Mouse (Mus musculus): ENCODE results near the gene Cfap61. TPM values are rescaled to one million over a fixed set of nuclear protein-coding genes. Genes with fewer than 3 reads are reported as not detected.

The Cfap61 gene
- polyA plus RNA-seq, 1 experiment, result 2.2 TPM

DNA sequence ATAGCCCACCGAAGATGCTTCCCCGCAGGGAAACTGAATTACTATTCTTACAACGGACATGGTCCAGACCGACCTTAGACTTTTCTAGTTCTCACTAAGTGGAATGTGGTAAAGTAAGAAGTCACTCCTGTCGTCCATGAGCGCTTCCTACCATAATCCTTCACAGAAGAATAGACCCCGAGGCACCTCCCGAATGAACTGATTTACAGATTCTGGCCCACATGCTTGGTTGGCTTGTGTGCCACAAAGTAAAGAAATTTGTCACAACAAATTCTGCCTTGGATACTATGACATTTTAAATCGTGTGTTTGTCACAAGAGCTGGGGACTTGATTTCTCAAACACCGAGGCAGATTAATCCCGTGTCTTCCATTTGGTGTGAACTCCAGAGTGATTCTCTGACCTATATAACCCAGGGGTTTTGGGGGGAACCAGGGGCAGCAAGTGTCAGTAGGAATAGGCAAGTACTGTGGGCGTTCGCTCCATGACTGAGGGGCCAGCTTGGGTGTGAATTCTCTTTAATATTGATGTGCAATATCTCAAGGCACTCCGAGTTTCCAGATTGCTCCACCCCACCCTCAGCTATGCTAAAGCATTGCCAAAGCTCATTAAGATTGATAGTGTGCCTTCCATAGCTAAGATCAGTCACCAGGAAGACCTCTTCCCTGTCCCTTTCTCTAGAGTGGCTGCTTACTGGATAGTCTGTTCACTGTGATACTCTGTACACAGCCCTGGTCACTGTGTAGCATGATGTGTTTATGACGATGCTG is 214.8 kb downstream of the Cfap61 start:
- Histone ChIP-seq H3K4me1 (ENCODE audit: control insufficient read depth, insufficient read depth, low read length) (no peaks in the 10 kb centered on the region), H3K27ac (ENCODE audit: insufficient read depth, low read length) (no peak overlapping the region), H3K4me3 (ENCODE audit: insufficient read depth, low read length) (no peak overlapping the region)
- TF ChIP-seq CTCF (IDR thresholded peaks at IDR 0.05; ENCODE audit: extremely low read depth, insufficient read depth, low read length), result no peak
- TF ChIP-seq POLR2A (IDR thresholded peaks at IDR 0.05; ENCODE audit: extremely low read depth, insufficient read depth, low read length), result no peak

DNA sequence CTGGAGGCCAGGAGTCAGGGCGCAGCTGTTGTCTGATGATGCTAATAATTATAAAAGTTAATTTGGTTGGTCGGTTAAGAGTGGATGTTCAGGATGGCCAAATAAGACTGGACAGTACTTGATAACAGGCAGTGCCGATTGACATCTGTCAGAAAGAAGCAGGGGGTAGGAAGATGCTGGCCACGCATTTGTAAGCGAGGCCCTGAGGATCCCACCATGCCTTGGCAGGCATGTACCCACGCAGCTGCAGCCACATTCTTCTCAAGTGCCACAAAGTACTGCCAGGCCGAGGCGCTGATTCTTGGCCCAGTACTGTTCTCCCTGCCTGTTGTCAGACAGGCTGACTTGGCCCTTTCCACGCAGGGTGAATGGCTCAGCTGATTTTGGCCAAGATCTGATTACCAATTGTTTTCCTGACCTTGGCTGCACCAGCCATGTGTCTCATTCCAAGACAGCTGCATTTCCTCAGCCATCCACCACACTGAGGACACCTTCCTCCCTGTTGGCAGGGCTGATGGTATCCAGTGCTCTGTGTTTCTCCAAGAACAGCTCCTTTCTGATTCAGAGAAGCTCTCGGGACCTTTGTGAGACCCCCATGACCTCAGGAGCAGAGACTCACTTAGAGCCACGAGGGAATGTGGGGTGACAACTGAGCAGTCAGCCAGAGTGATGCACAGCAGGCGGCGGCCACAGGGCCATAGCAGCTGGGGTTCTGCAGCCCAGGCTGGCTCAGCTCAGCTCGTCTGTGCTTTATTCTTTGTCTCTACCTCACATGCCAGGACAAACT is 233.6 kb downstream of the Cfap61 start:
- Histone ChIP-seq H3K27ac (ENCODE audit: insufficient read depth, low read length) (no peak overlapping the region), H3K4me3 (ENCODE audit: insufficient read depth, low read length) (no peak overlapping the region), H3K4me1 (ENCODE audit: control insufficient read depth, insufficient read depth, low read length) (no peaks in the 10 kb centered on the region)
- no peak for TF ChIP-seq CTCF (IDR thresholded peaks at IDR 0.05; ENCODE audit: extremely low read depth, insufficient read depth, low read length)
- TF ChIP-seq POLR2A (IDR thresholded peaks at IDR 0.05; ENCODE audit: extremely low read depth, insufficient read depth, low read length), result no peak

GRCm38 (mm10) chr2:146169492-146169891 is 234.9 kb downstream of the Cfap61 start:
- no peak overlapping the region for H3K27ac ChIP-seq (ENCODE audit: insufficient read depth, low read length)
- H3K4me3 ChIP-seq (ENCODE audit: insufficient read depth, low read length), result no peak overlapping the region
- H3K4me1 ChIP-seq (ENCODE audit: control insufficient read depth, insufficient read depth, low read length), result 0 out of 2 replicates have a peak, but pooled peaks cover 1% of the 10 kb centered on the region
- TF ChIP-seq CTCF (IDR thresholded peaks at IDR 0.05; ENCODE audit: extremely low read depth, insufficient read depth, low read length) (no peak), POLR2A (IDR thresholded peaks at IDR 0.05; ENCODE audit: extremely low read depth, insufficient read depth, low read length) (no peak)

DNA sequence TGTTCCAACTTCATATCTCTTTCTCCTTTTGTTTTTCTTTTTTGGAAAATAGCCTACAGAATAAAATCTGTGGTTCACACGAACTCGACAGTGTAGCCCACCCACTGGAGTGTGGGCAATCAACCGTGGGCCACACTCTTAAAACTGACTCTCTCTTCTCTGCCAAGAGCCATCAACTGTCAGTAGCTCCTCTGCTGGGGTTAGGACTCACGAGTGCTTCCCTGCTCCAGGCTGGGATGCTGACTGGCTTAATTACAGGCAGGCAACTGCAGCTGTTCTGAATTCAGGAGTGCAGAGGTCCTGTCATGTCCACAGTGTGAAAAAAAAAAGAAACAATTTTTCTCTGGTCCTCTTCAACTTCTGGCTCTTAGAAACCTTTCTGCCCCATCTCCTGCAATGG is 237.5 kb downstream of the Cfap61 start:
- Histone ChIP-seq H3K4me3 (ENCODE audit: insufficient read depth, low read length) (no peak overlapping the region), H3K4me1 (ENCODE audit: control insufficient read depth, insufficient read depth, low read length) (0 out of 2 replicates have a peak, but pooled peaks cover 1% of the 10 kb centered on the region), H3K27ac (ENCODE audit: insufficient read depth, low read length) (no peak overlapping the region)
- TF ChIP-seq POLR2A (IDR thresholded peaks at IDR 0.05; ENCODE audit: extremely low read depth, insufficient read depth, low read length) (no peak), CTCF (IDR thresholded peaks at IDR 0.05; ENCODE audit: extremely low read depth, insufficient read depth, low read length) (no peak)

DNA sequence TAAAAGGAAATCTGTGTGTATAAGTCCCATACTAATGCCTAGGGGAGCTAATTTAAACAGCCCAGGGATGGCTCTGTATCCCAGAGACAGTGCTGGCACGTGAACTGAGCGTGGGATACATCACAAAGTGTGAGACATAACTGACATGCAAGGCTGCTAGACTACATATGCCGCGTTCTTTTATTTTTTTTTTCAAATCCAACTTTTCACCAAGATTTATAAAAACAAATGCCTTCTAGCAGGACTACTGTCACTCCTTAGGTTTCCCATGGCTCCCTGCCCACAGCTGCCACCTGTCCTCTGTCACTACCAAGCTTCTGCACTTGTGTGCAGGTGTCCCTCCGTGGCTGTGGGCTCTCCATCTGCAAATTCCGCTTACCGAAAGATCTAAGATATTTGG is 239.6 kb downstream of the Cfap61 start:
- no peak overlapping the region for H3K27ac ChIP-seq (ENCODE audit: insufficient read depth, low read length)
- TF ChIP-seq CTCF (IDR thresholded peaks at IDR 0.05; ENCODE audit: extremely low read depth, insufficient read depth, low read length), result no peak
- no peak for TF ChIP-seq POLR2A (IDR thresholded peaks at IDR 0.05; ENCODE audit: extremely low read depth, insufficient read depth, low read length)
- H3K4me3 ChIP-seq (ENCODE audit: insufficient read depth, low read length), result no peak overlapping the region
- H3K4me1 ChIP-seq (ENCODE audit: control insufficient read depth, insufficient read depth, low read length), result 0 out of 2 replicates have a peak, but pooled peaks cover 1% of the 10 kb centered on the region

DNA sequence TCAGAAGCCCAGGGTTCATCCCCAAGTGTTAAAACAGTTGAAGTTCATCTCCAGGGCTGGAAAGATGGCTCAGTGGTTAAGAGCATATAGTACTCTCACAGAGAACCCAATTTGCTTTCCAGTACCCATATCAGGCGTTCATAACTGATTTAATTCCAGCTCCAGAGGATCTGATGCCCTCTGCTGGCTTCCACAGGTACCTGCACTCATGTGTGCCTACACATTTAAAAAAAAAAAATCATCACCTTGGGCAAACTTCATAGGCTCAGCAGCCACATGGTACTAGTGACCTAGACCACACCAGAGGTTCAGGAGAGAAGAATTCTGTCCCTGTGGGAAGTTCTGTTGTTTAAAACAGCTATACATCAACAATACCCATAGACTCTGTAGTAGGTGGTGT is 244.1 kb downstream of the Cfap61 start:
- Histone ChIP-seq H3K4me3 (ENCODE audit: insufficient read depth, low read length) (no peak overlapping the region), H3K4me1 (ENCODE audit: control insufficient read depth, insufficient read depth, low read length) (0 out of 2 replicates have a peak, but pooled peaks cover 1% of the 10 kb centered on the region), H3K27ac (ENCODE audit: insufficient read depth, low read length) (no peak overlapping the region)
- TF ChIP-seq CTCF (IDR thresholded peaks at IDR 0.05; ENCODE audit: extremely low read depth, insufficient read depth, low read length), result no peak
- no peak for TF ChIP-seq POLR2A (IDR thresholded peaks at IDR 0.05; ENCODE audit: extremely low read depth, insufficient read depth, low read length)

DNA sequence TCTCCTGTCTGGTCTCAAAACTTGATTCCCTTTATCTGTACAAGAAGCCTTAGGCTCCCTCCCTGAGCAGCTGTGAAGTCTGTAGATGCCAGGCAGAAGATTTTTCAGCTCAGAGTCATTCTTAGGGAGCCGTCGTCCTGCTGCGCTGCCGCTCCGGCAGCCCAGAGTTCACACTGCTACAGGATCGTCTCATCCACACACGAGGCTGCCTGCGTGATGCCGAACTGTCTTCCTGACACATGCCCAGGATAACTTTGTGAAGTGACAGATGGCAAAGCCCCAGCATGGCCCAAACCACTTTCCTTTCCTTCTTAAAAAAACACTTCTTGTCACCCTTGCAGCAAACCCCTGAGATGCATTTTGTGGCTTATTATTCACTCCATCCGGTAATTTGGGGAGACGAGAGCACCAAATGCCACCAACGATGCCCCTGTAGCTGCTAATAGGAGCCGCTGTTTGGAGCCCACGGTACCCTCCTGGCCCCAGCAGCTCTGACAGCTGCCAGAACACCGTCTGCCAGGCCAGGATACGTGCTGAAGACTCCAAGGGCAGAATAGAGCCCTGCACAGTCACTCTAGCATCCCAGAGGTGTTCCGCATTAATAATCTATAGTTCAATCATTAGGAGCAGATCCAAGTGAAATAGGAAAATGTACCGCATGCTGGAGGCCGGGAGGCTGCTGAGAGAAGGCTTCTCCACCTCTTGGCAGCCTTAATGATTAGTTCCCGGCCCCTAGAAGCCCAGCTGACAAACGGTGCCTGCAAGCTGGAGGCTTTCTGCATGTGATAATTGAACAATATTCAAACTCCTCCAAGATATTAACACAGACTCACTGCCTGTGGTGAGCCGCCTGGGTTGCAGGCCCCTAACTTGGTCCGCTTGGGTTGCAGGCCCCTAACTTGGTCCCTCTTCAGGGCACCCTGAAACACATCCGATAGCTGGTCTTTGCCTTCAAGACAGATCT is 249.5 kb downstream of the Cfap61 start:
- Histone ChIP-seq H3K4me1 (ENCODE audit: control insufficient read depth, insufficient read depth, low read length) (no peaks in the 10 kb centered on the region), H3K27ac (ENCODE audit: insufficient read depth, low read length) (no peak overlapping the region), H3K4me3 (ENCODE audit: insufficient read depth, low read length) (no peak overlapping the region)
- TF ChIP-seq CTCF (IDR thresholded peaks at IDR 0.05; ENCODE audit: extremely low read depth, insufficient read depth, low read length), result no peak

DNA sequence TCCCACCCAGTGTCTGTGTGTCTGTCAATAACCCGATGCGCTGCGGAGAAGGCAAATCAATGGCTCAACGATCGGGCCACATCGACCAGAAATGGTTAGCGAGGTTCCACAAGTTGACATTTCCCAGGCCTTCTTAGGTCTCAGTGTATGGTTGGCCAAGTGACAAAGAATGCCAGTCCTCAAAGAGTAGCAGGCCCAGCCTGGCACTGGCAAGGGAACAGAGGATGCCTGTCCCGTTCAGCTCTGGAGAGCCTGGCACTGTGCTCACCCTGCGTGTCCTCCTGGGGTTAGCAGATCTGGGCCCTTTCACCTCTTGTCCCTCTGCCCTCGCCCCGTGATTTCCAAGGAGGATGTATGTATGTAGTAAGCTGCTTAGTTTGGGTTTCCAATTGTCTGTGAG is 261.5 kb downstream of the Cfap61 start:
- Histone ChIP-seq H3K4me3 (ENCODE audit: insufficient read depth, low read length) (no peak overlapping the region), H3K27ac (ENCODE audit: insufficient read depth, low read length) (no peak overlapping the region), H3K4me1 (ENCODE audit: control insufficient read depth, insufficient read depth, low read length) (no peaks in the 10 kb centered on the region)
- no peak for TF ChIP-seq CTCF (IDR thresholded peaks at IDR 0.05; ENCODE audit: extremely low read depth, insufficient read depth, low read length)
- no peak for TF ChIP-seq POLR2A (IDR thresholded peaks at IDR 0.05; ENCODE audit: extremely low read depth, insufficient read depth, low read length)

DNA sequence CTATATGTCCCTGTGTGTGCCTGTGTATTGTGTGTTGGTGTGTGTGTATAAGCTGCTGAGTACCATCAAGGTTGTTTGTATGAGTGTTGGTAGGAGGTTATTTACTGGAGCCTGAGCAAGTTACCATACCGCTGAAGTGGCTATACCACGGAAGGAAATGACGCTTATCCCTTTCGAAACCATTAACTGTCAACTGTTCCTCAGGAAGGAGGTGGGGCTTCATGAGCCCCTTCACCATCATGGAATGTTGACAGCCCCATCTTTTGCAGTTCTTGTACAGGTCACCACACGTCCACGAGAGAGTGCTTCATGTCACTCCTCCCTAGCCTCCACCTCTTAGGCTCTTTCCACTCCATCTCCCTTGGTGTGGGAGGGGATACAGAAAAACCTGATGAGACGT is 263.4 kb downstream of the Cfap61 start:
- Histone ChIP-seq H3K4me1 (ENCODE audit: control insufficient read depth, insufficient read depth, low read length) (no peaks in the 10 kb centered on the region), H3K27ac (ENCODE audit: insufficient read depth, low read length) (no peak overlapping the region), H3K4me3 (ENCODE audit: insufficient read depth, low read length) (no peak overlapping the region)
- no peak for TF ChIP-seq CTCF (IDR thresholded peaks at IDR 0.05; ENCODE audit: extremely low read depth, insufficient read depth, low read length)
- TF ChIP-seq POLR2A (IDR thresholded peaks at IDR 0.05; ENCODE audit: extremely low read depth, insufficient read depth, low read length), result no peak
